Mouse (Mus musculus) left cerebral cortex, adult 11 months (tissue): ENCODE results near the gene Dph5.
"Not testable (repeated sequence)": the region's sequence is repeated elsewhere in the genome, so short reads cannot be mapped to it uniquely, and the experiment has no call there.

Experiments
- DNase-seq: peaks from one replicate; pipeline ENCODE4 v3.0.0; 2022; ENCODE audit warnings: low spot score

Gene Dph5

GRCm38 (mm10) chr3:115887427-115888309 lies at the start of gene Dph5:
TSS of gene Dph5 (plus strand) at chr3:115887837.
- DNase-seq = peak; percentile 88

GRCm38 (mm10) chr3:115844566-115844965 lies 43.1 kb upstream of the Dph5 start:
- DNase-seq = peak; percentile 23

- no peak for DNase-seq
These were observed 42.5 kb upstream of the Dph5 start for GRCm38 (mm10) chr3:115845032-115845618.

- DNase-seq = no peak
These were observed 41.9 kb upstream of the Dph5 start for GRCm38 (mm10) chr3:115845724-115846123.

- no peak for DNase-seq
These were observed 41.5 kb upstream of the Dph5 start for GRCm38 (mm10) chr3:115846153-115846552.

GRCm38 (mm10) chr3:115848686-115849480 lies 38.8 kb upstream of the Dph5 start:
- no peak for DNase-seq

GRCm38 (mm10) chr3:115850946-115851345 lies 36.7 kb upstream of the Dph5 start:
- no peak for DNase-seq

- no peak for DNase-seq
These were observed 32.9 kb upstream of the Dph5 start for GRCm38 (mm10) chr3:115854672-115855191.

- DNase-seq = no peak
These were observed 32.1 kb upstream of the Dph5 start for GRCm38 (mm10) chr3:115855576-115855975.

- DNase-seq = no peak
These were observed 31.1 kb upstream of the Dph5 start for GRCm38 (mm10) chr3:115856484-115857022.

- DNase-seq = no peak
These were observed 30.2 kb upstream of the Dph5 start for GRCm38 (mm10) chr3:115857436-115857835.

- DNase-seq = no peak
These were observed 28.8 kb upstream of the Dph5 start for GRCm38 (mm10) chr3:115858822-115859221.

GRCm38 (mm10) chr3:115860780-115861179 lies 26.9 kb upstream of the Dph5 start:
- DNase-seq = not testable (repeated sequence)

- DNase-seq = no peak
These were observed 24.1 kb upstream of the Dph5 start for GRCm38 (mm10) chr3:115863487-115863886.

GRCm38 (mm10) chr3:115867150-115867549 lies 20.5 kb upstream of the Dph5 start:
- no peak for DNase-seq

GRCm38 (mm10) chr3:115867901-115868300 lies 19.7 kb upstream of the Dph5 start:
- DNase-seq = no peak

GRCm38 (mm10) chr3:115869360-115869759 lies 18.3 kb upstream of the Dph5 start:
- no peak for DNase-seq

GRCm38 (mm10) chr3:115875551-115875950 lies 12.1 kb upstream of the Dph5 start:
- no peak for DNase-seq

- no peak for DNase-seq
These were observed 10.5 kb upstream of the Dph5 start for GRCm38 (mm10) chr3:115877133-115877532.

GRCm38 (mm10) chr3:115884086-115884485 lies 3.6 kb upstream of the Dph5 start:
- DNase-seq = no peak

- no peak for DNase-seq
These were observed 871 bp downstream of the Dph5 start for GRCm38 (mm10) chr3:115888310-115889106.
